Mouse (Mus musculus): ENCODE measurements around the gene Nrd1. TPM values are rescaled to one million over a fixed set of nuclear protein-coding genes. Genes with fewer than 3 reads are reported as not detected.

The Nrd1 gene
- polyA plus RNA-seq, 1 experiment = 199 TPM

DNA sequence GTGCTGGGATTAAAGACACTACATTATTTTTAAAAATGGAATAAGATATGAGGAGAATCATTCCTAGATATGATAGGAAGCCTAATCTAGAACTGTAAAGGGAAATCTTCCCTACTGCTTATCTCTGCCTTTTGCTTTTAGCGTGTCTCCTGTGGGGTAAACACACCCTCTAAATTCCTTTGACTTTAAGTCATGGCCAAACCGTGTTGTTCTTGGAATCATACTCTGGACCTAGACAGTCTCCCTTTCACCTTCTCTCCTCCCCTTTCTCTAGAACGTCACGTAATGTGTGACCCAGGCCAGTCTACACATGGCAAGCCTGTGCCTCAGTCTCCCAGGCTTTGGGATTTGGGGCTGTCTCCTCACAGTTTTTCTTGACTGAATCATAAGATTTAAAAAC is 47.8 kb downstream of the Nrd1 start:
- H3K27me3 ChIP-seq (ENCODE audit: control insufficient read depth, insufficient read depth, low read length, poor library complexity, severe bottlenecking) = no peaks in the 10 kb centered on the region
- no peak for TF ChIP-seq EP300 (IDR thresholded peaks at IDR 0.05; ENCODE audit: insufficient read depth, low read depth, low read length)
- no peak for TF ChIP-seq POLR2A (IDR thresholded peaks at IDR 0.05; ENCODE audit: insufficient read depth, low read length)
- no peak for TF ChIP-seq CTCF (IDR thresholded peaks at IDR 0.05; ENCODE audit: low read depth, low read length)
- no peak overlapping the region for H3K4me3 ChIP-seq (ENCODE audit: low read depth, low read length)
- H3K27ac ChIP-seq (ENCODE audit: insufficient read depth, low read length) = no peak overlapping the region
- H3K4me1 ChIP-seq (ENCODE audit: control insufficient read depth, insufficient read depth, low read length) = no peaks in the 10 kb centered on the region
- no peak overlapping the region for H3K9ac ChIP-seq (ENCODE audit: low read depth, poor library complexity, severe bottlenecking)
- no peaks in the 10 kb centered on the region for H3K9me3 ChIP-seq (replicated peaks; ENCODE audit: control insufficient read depth, insufficient read depth, low read length, poor library complexity, severe bottlenecking)
- peaks cover 36% of the 10 kb centered on the region for H3K36me3 ChIP-seq (ENCODE audit: control insufficient read depth, insufficient read depth, low read length, poor library complexity, severe bottlenecking)

DNA sequence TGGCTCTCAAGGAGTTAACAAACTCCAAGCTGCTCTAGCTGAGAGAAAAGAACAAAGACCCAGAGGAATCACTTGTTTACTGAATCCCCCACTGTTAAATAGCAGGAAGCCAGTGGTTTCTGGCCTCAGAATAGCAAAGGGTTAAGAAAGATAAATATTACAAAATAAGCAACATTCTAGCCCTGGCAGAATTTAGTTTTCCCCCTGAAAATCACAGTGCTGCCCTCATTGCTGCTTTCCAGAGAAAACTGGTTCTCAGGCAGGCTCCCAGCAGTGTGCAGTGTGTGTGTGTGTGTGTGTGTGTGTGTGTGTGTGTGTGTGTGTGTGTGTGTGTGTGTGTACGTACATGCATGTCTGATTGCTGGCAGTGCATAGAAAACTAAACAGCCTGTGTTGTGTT is 51.8 kb downstream of the Nrd1 start:
- Histone ChIP-seq H3K9ac (ENCODE audit: low read depth, poor library complexity, severe bottlenecking) (no peak overlapping the region), H3K9me3 (replicated peaks; ENCODE audit: control insufficient read depth, insufficient read depth, low read length, poor library complexity, severe bottlenecking) (no peaks in the 10 kb centered on the region), H3K36me3 (ENCODE audit: control insufficient read depth, insufficient read depth, low read length, poor library complexity, severe bottlenecking) (peaks cover 40% of the 10 kb centered on the region), H3K4me3 (ENCODE audit: low read depth, low read length) (no peak overlapping the region), H3K27ac (ENCODE audit: insufficient read depth, low read length) (no peak overlapping the region), H3K4me1 (ENCODE audit: control insufficient read depth, insufficient read depth, low read length) (no peaks in the 10 kb centered on the region), H3K27me3 (ENCODE audit: control insufficient read depth, insufficient read depth, low read length, poor library complexity, severe bottlenecking) (no peaks in the 10 kb centered on the region)
- TF ChIP-seq EP300 (IDR thresholded peaks at IDR 0.05; ENCODE audit: insufficient read depth, low read depth, low read length) (no peak), CTCF (IDR thresholded peaks at IDR 0.05; ENCODE audit: low read depth, low read length) (no peak), POLR2A (IDR thresholded peaks at IDR 0.05; ENCODE audit: insufficient read depth, low read length) (no peak)

DNA sequence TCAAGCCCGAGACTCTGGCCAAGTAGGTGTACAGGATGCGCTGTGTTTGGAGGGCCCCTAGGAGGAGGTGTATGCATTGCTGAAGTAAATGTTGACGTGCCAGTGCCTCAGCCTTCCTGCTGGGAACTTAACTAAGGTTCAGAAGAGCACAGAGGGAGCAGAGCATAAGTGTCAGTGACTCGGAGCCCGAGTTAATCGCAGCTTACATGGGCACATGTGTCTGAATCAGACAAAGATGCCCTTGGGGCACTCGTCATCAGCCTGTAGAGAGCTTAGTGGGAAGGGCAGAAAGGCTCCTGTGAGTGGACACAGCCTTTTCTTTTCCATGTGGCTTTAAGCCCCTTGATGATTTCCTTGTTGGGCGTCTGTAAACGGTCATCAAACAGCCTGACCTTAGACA is 53.5 kb downstream of the Nrd1 start:
- TF ChIP-seq EP300 (IDR thresholded peaks at IDR 0.05; ENCODE audit: insufficient read depth, low read depth, low read length) = no peak
- TF ChIP-seq POLR2A (IDR thresholded peaks at IDR 0.05; ENCODE audit: insufficient read depth, low read length) = no peak
- TF ChIP-seq CTCF (IDR thresholded peaks at IDR 0.05; ENCODE audit: low read depth, low read length) = no peak
- Histone ChIP-seq H3K9me3 (replicated peaks; ENCODE audit: control insufficient read depth, insufficient read depth, low read length, poor library complexity, severe bottlenecking) (no peaks in the 10 kb centered on the region), H3K4me1 (ENCODE audit: control insufficient read depth, insufficient read depth, low read length) (no peaks in the 10 kb centered on the region), H3K4me3 (ENCODE audit: low read depth, low read length) (no peak overlapping the region), H3K27ac (ENCODE audit: insufficient read depth, low read length) (no peak overlapping the region), H3K36me3 (ENCODE audit: control insufficient read depth, insufficient read depth, low read length, poor library complexity, severe bottlenecking) (peaks cover 46% of the 10 kb centered on the region), H3K9ac (ENCODE audit: low read depth, poor library complexity, severe bottlenecking) (no peak overlapping the region), H3K27me3 (ENCODE audit: control insufficient read depth, insufficient read depth, low read length, poor library complexity, severe bottlenecking) (no peaks in the 10 kb centered on the region)

DNA sequence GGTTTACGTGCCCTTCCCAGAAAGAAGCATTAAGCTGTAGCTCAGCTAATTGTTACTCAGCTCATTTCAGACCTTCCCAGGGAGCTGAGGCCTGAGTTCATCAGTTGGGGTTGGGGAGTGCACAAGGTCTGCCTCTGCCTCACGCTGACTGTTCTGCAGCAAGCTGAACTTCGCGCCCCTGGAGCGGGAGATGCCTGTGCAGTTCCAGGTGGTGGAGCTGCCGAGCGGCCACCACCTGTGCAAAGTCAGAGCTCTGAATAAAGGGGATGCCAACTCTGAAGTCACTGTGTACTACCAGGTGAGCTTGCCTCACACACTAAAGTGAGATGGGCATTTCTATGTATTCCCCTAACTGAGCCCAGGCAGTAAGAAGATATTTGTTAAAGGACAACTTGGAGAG is 55.9 kb downstream of the Nrd1 start:
- Histone ChIP-seq H3K36me3 (ENCODE audit: control insufficient read depth, insufficient read depth, low read length, poor library complexity, severe bottlenecking) (peaks cover 53% of the 10 kb centered on the region), H3K9me3 (replicated peaks; ENCODE audit: control insufficient read depth, insufficient read depth, low read length, poor library complexity, severe bottlenecking) (no peaks in the 10 kb centered on the region), H3K4me1 (ENCODE audit: control insufficient read depth, insufficient read depth, low read length) (no peaks in the 10 kb centered on the region), H3K4me3 (ENCODE audit: low read depth, low read length) (no peak overlapping the region), H3K9ac (ENCODE audit: low read depth, poor library complexity, severe bottlenecking) (no peak overlapping the region), H3K27me3 (ENCODE audit: control insufficient read depth, insufficient read depth, low read length, poor library complexity, severe bottlenecking) (no peaks in the 10 kb centered on the region), H3K27ac (ENCODE audit: insufficient read depth, low read length) (no peak overlapping the region)
- TF ChIP-seq CTCF (IDR thresholded peaks at IDR 0.05; ENCODE audit: low read depth, low read length) = no peak
- no peak for TF ChIP-seq EP300 (IDR thresholded peaks at IDR 0.05; ENCODE audit: insufficient read depth, low read depth, low read length)
- no peak for TF ChIP-seq POLR2A (IDR thresholded peaks at IDR 0.05; ENCODE audit: insufficient read depth, low read length)

DNA sequence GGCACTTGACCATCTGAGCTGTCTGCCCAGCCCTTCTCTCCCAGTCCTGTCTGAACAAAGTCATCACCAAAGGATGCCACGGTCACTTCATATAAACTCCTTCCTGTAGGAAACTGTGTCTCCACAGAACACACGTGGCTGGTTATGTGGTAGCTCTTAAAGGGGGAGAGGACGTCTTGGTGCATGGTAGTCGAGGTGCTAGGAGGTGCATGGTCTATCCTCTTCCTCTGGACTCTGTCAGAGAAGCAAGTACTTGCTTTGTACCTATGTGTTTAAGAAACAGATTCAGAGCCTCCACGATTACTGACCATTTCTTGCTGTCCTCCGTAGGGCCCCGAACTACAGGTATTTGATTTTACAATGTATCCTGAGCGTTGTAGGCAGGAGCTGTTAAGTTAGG is 57.2 kb downstream of the Nrd1 start:
- no peaks in the 10 kb centered on the region for H3K27me3 ChIP-seq (ENCODE audit: control insufficient read depth, insufficient read depth, low read length, poor library complexity, severe bottlenecking)
- no peaks in the 10 kb centered on the region for H3K9me3 ChIP-seq (replicated peaks; ENCODE audit: control insufficient read depth, insufficient read depth, low read length, poor library complexity, severe bottlenecking)
- H3K4me3 ChIP-seq (ENCODE audit: low read depth, low read length) = no peak overlapping the region
- TF ChIP-seq EP300 (IDR thresholded peaks at IDR 0.05; ENCODE audit: insufficient read depth, low read depth, low read length) = no peak
- no peak for TF ChIP-seq CTCF (IDR thresholded peaks at IDR 0.05; ENCODE audit: low read depth, low read length)
- no peak for TF ChIP-seq POLR2A (IDR thresholded peaks at IDR 0.05; ENCODE audit: insufficient read depth, low read length)
- H3K27ac ChIP-seq (ENCODE audit: insufficient read depth, low read length) = no peak overlapping the region
- no peak overlapping the region for H3K9ac ChIP-seq (ENCODE audit: low read depth, poor library complexity, severe bottlenecking)
- no peaks in the 10 kb centered on the region for H3K4me1 ChIP-seq (ENCODE audit: control insufficient read depth, insufficient read depth, low read length)
- H3K36me3 ChIP-seq (ENCODE audit: control insufficient read depth, insufficient read depth, low read length, poor library complexity, severe bottlenecking) = peaks cover 62% of the 10 kb centered on the region

DNA sequence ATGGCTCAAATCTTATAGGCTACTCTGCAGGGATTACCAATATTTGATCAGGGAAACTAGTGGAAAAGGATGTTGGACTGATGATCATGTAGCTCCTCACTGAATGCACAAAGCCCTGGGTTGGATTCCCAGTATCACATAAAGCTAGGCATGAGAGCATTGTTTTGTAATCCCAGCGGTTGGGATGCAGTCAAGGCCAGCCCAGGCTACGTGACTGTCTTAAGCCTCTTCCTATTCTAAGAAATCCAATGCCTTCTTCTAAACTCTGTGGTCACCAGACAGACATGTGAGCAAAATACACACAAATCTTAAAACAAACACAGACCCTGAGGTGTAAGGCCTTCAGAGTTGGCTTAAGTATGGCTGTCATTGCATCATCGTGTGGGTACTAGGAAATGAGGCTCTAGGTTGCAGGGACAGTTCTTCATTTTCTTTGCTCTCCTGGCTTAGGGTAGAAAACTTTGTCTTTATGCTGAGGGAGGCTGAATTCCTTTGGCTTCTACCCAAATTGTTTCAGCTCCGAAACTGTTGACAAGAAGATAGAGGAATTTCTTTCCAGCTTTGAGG is 58.9 kb downstream of the Nrd1 start:
- Histone ChIP-seq H3K4me3 (ENCODE audit: low read depth, low read length) (no peak overlapping the region), H3K36me3 (ENCODE audit: control insufficient read depth, insufficient read depth, low read length, poor library complexity, severe bottlenecking) (peaks cover 49% of the 10 kb centered on the region), H3K9me3 (replicated peaks; ENCODE audit: control insufficient read depth, insufficient read depth, low read length, poor library complexity, severe bottlenecking) (no peaks in the 10 kb centered on the region), H3K4me1 (ENCODE audit: control insufficient read depth, insufficient read depth, low read length) (no peaks in the 10 kb centered on the region), H3K9ac (ENCODE audit: low read depth, poor library complexity, severe bottlenecking) (no peak overlapping the region), H3K27me3 (ENCODE audit: control insufficient read depth, insufficient read depth, low read length, poor library complexity, severe bottlenecking) (no peaks in the 10 kb centered on the region), H3K27ac (ENCODE audit: insufficient read depth, low read length) (no peak overlapping the region)
- TF ChIP-seq EP300 (IDR thresholded peaks at IDR 0.05; ENCODE audit: insufficient read depth, low read depth, low read length) = no peak
- no peak for TF ChIP-seq POLR2A (IDR thresholded peaks at IDR 0.05; ENCODE audit: insufficient read depth, low read length)
- no peak for TF ChIP-seq CTCF (IDR thresholded peaks at IDR 0.05; ENCODE audit: low read depth, low read length)
